Mouse (Mus musculus): ENCODE measurements around the gene Snx29.
A peak's percentile ranks its signal among the peaks of the same experiment; 100 is the strongest.

Gene Snx29

GRCm38 (mm10) chr16:11550043-11550725 is 227.5 kb downstream of the Snx29 start:
- DNase-seq = no peak

DNA sequence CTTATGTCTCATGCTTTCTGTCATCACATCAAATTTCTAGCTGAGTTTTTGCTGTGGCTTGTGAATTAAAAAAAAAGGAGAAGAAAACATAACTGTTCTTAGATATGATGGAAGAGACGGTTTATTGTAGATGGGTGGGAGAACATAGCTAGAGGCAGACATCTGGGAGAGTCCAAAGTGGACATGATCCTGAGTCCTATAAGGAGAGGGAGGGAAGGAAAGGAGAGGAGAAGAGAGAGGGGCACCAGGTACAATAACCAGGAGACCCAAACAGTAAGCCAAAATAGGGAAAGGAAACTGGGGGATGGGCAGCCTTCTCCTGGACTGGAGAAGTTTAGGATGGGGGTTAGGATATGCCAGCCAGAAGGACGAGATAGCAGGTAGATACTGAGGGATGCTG is 239.0 kb downstream of the Snx29 start:
- DNase-seq = no peak

GRCm38 (mm10) chr16:11563846-11564245 is 241.1 kb downstream of the Snx29 start:
- DNase-seq = no peak

DNA sequence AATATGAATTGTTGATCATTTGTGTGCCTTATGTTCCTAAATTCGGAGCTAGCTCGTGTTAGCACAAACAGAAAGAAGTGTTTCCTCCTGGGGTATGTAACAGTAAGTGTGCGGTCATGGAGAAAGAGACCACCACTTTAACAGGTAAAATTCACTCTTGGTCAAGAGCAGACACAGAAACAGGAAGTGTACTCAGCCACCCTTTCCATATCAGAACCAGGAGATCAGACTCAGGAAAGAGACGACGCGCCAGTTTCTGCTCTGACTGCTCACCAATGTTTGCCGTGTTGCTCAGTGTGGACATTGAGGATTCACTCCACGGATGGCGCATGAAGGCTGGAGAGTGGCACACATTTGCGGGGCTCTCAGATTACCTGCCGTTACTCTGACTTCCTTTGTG is 242.4 kb downstream of the Snx29 start:
- no peak for DNase-seq

DNA sequence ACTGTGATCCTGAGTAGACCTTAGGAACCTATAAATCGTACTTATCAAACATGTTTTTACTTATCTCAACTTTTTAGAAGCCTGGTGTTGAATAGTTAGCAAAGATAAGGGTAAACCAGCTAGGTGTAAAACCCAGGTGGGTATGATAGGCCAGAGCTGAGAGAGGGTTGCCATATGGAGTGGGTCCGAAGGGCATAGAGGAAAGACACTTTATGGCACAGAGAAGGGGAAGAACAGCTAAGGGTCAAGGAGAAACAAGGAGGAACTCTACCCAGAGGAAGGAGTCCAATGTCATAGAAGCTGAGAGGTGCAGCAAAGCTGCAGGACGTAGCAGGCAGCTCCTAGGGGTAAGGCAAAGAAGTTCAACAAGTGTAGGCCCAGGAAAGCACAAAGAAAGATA is 244.9 kb downstream of the Snx29 start:
- no peak for DNase-seq

DNA sequence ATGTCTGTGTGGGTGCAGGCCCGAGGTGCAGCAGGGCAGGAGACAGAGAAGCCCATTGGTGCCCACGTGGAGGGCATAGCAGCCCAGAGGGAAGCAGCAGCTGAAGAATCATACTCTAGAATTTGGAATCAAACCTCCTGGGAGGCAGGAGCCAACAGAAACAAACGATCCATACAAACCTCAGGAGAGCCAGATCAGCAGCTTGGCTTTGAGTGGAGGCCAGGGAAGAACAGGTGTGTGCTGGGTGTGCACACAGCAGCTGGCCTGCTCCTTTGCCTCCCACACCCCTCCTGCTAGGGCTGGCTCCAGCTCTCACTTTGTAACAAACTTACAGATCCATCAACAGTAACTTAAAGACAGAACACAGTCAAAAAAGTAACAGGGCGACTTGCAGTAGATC is 245.4 kb downstream of the Snx29 start:
- DNase-seq = no peak

DNA sequence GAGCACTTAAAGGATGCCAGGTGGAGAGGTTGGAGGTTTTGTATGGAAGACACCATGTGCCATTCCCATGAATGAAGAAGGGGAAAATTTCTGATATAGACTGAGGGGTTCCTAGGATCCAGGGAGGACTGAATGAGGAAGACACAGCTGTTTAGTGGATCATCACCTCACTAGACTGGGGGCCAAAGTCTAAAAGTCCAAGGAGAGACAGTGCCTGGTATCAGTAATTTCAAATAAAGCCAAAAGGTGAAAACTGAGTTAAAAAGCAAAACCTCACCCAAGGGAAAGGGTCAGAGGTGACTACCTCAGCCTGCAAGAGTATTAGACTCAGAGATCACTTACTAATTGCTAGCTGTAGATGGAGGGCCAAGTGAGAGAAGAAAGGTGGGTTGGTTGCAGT is 245.9 kb downstream of the Snx29 start:
- DNase-seq = no peak

- no peak for DNase-seq
Measured at GRCm38 (mm10) chr16:11569127-11569526, 246.4 kb downstream of the Snx29 start.

DNA sequence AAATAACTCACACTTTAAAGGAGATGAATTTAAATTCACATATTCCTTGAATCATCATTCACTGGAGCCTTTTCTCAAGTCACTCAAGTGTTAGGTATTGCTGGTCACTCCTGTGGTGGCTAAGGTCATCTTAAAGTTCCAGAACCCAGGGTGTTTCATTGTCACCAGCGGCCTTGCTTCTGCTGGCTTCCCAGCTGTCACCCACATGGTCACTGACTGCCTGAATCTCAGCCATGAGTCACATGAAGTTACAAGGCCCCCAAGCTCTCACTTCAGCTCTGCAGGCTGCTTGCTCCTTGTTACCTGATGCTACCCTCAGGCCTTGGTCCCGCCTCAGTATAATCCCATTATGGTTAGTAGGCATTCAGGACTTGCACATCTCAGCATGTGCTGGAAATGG is 247.4 kb downstream of the Snx29 start:
- DNase-seq = no peak

DNA sequence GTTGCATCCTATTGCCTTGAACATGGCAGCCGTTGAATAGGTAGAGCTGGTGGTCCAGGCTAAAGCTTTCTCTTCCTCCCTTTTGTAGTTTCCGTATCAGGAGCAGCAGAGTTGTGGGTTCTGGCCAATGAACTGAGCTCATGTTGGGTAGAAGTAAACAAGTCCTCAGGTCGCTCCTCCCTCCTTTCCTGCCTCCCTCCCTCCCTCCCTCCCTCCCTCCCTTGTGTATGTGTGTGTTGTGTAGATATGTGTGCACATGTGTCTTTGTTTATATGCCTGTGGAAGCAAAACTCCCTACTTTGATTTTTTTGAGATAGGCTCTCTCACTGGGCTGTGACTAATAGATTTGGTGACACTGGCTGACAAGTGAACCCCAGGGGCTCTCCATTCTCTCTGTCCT is 251.8 kb downstream of the Snx29 start:
- no peak for DNase-seq

DNA sequence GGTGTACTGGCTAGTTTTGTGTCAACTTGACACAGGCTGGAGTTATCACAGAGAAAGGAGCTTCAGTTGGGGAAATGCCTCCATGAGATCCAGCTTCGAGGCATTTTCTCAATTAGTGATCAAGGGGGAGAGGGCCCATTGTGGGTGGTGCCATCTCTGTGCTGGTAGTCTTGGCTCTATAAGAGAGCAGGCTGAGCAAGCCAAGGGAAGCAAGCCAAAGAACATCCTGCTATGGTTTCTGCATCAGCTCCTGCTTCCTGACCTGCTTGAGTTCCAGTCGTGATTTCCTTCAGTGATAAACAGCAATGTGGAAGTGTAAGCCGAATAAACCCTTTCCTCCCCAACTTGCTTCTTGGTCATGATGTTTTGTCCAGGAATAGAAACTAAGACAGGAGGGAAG is 253.0 kb downstream of the Snx29 start:
- peak; percentile 10 for DNase-seq

DNA sequence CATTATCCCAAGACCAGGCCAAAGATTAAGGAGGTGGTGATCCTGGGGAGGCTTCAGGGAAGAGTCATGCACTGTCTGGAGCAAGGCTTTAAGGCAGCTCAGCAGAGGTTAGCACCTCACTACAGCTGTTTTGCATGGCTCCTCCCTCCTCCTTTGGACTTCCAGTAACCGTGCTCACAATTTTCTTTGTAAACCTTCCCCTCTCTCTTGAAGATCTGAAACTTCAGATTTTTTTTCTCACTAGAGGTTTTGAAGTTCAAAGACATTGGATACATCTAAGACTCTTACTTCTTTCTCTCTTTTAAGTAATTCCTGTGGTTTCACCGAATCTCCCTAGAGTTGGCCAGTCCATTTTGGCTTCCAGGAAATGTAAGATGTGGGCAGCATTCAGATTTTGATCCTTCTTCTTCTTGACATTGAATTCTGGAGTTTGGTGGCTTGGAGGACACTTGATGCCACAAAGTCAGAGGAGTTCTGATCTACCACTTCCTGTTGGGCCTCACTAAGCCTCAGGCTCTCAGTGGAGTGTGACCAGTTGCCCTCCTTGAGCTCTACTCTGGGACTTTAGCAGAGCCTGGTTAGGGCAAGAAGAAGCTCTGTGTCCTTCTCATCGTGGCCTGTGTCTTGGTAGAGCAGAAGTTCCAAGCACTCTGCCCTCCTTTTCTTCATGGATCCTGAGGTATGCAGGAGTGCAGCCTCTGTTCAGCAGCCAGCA is 255.0 kb downstream of the Snx29 start:
- DNase-seq = no peak

- peak; percentile 22 for DNase-seq
Measured at GRCm38 (mm10) chr16:11579676-11580098, 257.0 kb downstream of the Snx29 start.

- DNase-seq = no peak
Measured at GRCm38 (mm10) chr16:11583941-11584639, 261.4 kb downstream of the Snx29 start.

DNA sequence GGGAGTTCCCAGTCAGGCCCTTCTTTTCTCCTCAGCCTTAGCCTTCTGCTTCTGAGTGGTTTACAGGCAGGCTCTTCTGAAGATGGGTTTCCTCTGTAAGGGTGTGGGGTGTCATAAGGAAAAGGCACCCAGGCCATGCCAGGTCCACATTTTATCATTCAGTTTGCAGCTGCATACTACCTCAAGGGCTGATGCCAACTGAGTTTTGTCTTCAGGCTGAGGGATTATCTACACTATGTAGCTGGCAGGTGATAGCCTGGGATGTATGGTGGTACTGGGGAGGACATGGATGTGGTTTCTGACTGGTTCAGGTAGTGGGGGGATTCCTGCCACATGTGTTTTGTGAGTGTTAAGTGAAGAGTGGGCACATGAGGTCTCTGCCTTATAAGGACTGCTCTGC is 266.0 kb downstream of the Snx29 start:
- DNase-seq = no peak

GRCm38 (mm10) chr16:11589336-11589735 is 266.6 kb downstream of the Snx29 start:
- no peak for DNase-seq

DNA sequence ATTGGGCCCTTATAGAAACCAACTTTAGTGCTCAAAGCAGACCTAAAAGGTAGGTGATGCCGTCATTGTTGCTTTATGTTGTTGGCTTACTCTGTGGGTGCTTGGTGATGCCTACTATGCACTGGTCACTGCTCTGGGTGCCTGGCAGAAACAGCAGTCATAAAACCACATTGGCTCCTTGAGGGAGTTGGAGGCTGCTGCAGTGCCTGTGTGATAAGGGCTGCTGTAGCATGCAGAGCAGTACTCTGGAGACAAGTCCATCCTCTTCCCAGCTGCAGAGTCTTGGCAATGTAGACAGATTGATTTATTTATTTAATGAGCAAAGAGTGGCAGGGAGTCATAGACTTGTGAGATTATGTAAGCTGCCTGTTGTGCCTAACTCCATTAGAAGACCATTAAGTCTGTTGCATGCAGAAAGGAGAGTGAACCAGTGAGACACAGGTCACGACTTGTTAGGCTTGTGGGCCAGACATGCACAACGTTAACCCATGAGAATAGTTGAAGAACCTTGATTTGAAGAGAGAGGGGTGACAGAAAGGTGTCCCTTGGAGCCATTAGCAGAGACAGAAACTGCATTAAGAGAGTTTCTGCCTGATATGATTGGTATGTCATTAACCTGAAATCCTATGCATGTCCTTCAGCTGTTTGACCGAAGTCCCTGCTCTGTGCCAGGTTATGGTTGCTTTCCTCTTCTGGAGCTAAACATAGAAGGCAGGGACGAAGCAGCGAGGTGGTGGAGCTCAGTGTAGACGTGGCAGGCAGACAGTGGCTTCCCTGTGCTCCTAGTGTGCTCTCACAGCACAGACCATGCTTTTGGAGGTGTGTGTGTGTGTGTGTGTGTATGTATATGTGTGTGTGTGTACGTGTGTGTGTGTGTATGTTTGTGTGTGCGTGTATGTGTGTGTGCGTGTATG is 267.3 kb downstream of the Snx29 start:
- no peak for DNase-seq

- DNase-seq = no peak
Measured at GRCm38 (mm10) chr16:11596599-11596998, 273.9 kb downstream of the Snx29 start.

- no peak for DNase-seq
Measured at GRCm38 (mm10) chr16:11597769-11598168, 275.1 kb downstream of the Snx29 start.

GRCm38 (mm10) chr16:11599523-11599922 is 276.8 kb downstream of the Snx29 start:
- DNase-seq = no peak

GRCm38 (mm10) chr16:11601336-11602082 is 278.8 kb downstream of the Snx29 start:
- no peak for DNase-seq

All from lung, postnatal 36 days (tissue).